Mouse (Mus musculus): ENCODE results near the gene Maml1. TPM values are rescaled to one million over a fixed set of nuclear protein-coding genes. Genes with fewer than 3 reads are reported as not detected.

Maml1 gene
- polyA plus RNA-seq, 1 experiment from 2014 or later = 5.2 TPM

- no peak overlapping the region for H3K4me3 ChIP-seq (ENCODE audit: low read depth, low read length)
- TF ChIP-seq EP300 (IDR thresholded peaks at IDR 0.05) (no peak), CTCF (IDR thresholded peaks at IDR 0.05) (peak; percentile 14; the same call in 1 of the 2 replicates)
- WGBS = 88% methylated on average over 6 of the region's 6 CpGs
Observed at GRCm38 (mm10) chr11:50214631-50215030, 77.5 kb downstream of the Maml1 start.

GRCm38 (mm10) chr11:50212848-50213758 lies 79.0 kb downstream of the Maml1 start:
- Histone ChIP-seq H3K4me3 (ENCODE audit: low read depth, low read length) (no peak overlapping the region), H3K27ac (ENCODE audit: low read length) (peak overlapping the region; percentile 66), H3K27me3 (replicated peaks; ENCODE audit: insufficient read depth, low read length) (no peaks in the 10 kb centered on the region), H3K9me3 (ENCODE audit: low read length) (no peaks in the 10 kb centered on the region), H3K9ac (replicated peaks; ENCODE audit: low read depth) (no peak overlapping the region), H3K4me2 (replicated peaks; ENCODE audit: low read depth, low read length) (no peak overlapping the region), H3K4me1 (ENCODE audit: insufficient read depth, low read depth, low read length) (peaks cover 25% of the 10 kb centered on the region; the same call in 1 of the 2 replicates), H3K36me3 (ENCODE audit: insufficient read depth, low read length) (0 out of 2 replicates have a peak, but pooled peaks cover 3% of the 10 kb centered on the region)
- ATAC-seq (peak; percentile 58), DNase-seq (ENCODE audit: low spot score) (peak; percentile 91)
- TF ChIP-seq CTCF (IDR thresholded peaks at IDR 0.05) = no peak
- TF ChIP-seq EP300 (IDR thresholded peaks at IDR 0.05) = no peak; the same call in none of the 2 replicates
- 35% methylated on average over 11 of the region's 11 CpGs for WGBS

More at GRCm38 (mm10) chr11:50214631-50215030, 77.5 kb downstream of the Maml1 start:
- peaks cover 18% of the 10 kb centered on the region; the same call in 1 of the 2 replicates for H3K4me1 ChIP-seq (ENCODE audit: insufficient read depth, low read depth, low read length)
- no peaks in the 10 kb centered on the region for H3K9me3 ChIP-seq (ENCODE audit: low read length)
- no peak overlapping the region for H3K4me2 ChIP-seq (replicated peaks; ENCODE audit: low read depth, low read length)
- no peak for ATAC-seq
- H3K27ac ChIP-seq (ENCODE audit: low read length) = no peak overlapping the region
- H3K27me3 ChIP-seq (replicated peaks; ENCODE audit: insufficient read depth, low read length) = no peaks in the 10 kb centered on the region
- no peaks in the 10 kb centered on the region for H3K36me3 ChIP-seq (ENCODE audit: insufficient read depth, low read length)
- no peak overlapping the region for H3K9ac ChIP-seq (replicated peaks; ENCODE audit: low read depth)
- DNase-seq (ENCODE audit: low spot score) = no peak

- no peak overlapping the region for H3K9ac ChIP-seq (replicated peaks; ENCODE audit: low read depth)
- H3K4me3 ChIP-seq (ENCODE audit: low read depth, low read length) = no peak overlapping the region
- no peak overlapping the region for H3K4me2 ChIP-seq (replicated peaks; ENCODE audit: low read depth, low read length)
- TF ChIP-seq EP300 (IDR thresholded peaks at IDR 0.05) (no peak), CTCF (IDR thresholded peaks at IDR 0.05) (no peak)
- WGBS = 64% methylated on average over 3 of the region's 3 CpGs
- DNase-seq (ENCODE audit: low spot score) = no peak
- peaks cover 10% of the 10 kb centered on the region for H3K36me3 ChIP-seq (ENCODE audit: insufficient read depth, low read length)
- H3K27me3 ChIP-seq (replicated peaks; ENCODE audit: insufficient read depth, low read length) = no peaks in the 10 kb centered on the region
- no peaks in the 10 kb centered on the region for H3K9me3 ChIP-seq (ENCODE audit: low read length)
- H3K27ac ChIP-seq (ENCODE audit: low read length) = peak overlapping the region; percentile 66
- no peak for ATAC-seq
- peaks cover 25% of the 10 kb centered on the region; the same call in 1 of the 2 replicates for H3K4me1 ChIP-seq (ENCODE audit: insufficient read depth, low read depth, low read length)
Observed at GRCm38 (mm10) chr11:50212060-50212739, 79.9 kb downstream of the Maml1 start.

GRCm38 (mm10) chr11:50211322-50212059 lies 80.6 kb downstream of the Maml1 start:
- peak overlapping the region; percentile 62 for H3K4me2 ChIP-seq (replicated peaks; ENCODE audit: low read depth, low read length)
- H3K27ac ChIP-seq (ENCODE audit: low read length) = peak overlapping the region; percentile 100; the same call in 1 of the 2 replicates
- H3K4me1 ChIP-seq (ENCODE audit: insufficient read depth, low read depth, low read length) = peaks cover 25% of the 10 kb centered on the region; the same call in 1 of the 2 replicates
- H3K9ac ChIP-seq (replicated peaks; ENCODE audit: low read depth) = peak overlapping the region; percentile 100; the same call in 1 of the 2 replicates
- TF ChIP-seq EP300 (IDR thresholded peaks at IDR 0.05) = no peak
- TF ChIP-seq CTCF (IDR thresholded peaks at IDR 0.05) = no peak
- no peaks in the 10 kb centered on the region for H3K27me3 ChIP-seq (replicated peaks; ENCODE audit: insufficient read depth, low read length)
- peak overlapping the region; percentile 99; the same call in 1 of the 2 replicates for H3K4me3 ChIP-seq (ENCODE audit: low read depth, low read length)
- ATAC-seq (no peak), DNase-seq (ENCODE audit: low spot score) (no peak)
- peaks cover 17% of the 10 kb centered on the region for H3K36me3 ChIP-seq (ENCODE audit: insufficient read depth, low read length)
- no peaks in the 10 kb centered on the region for H3K9me3 ChIP-seq (ENCODE audit: low read length)
- 97% methylated on average over 3 of the region's 3 CpGs for WGBS

GRCm38 (mm10) chr11:50210505-50211151 lies 81.5 kb downstream of the Maml1 start, which contains the start of the genes Sqstm1 and Mgat4b:
TSS of gene Sqstm1 (minus strand) at chr11:50210827.
TSS of gene Mgat4b (plus strand) at chr11:50210890.
- H3K4me3 ChIP-seq (ENCODE audit: low read depth, low read length) = peak within 1 kb of the TSS; percentile 99
- DNase-seq (ENCODE audit: low spot score) (peak; percentile 83), ATAC-seq (peak; percentile 60)
- H3K4me1 ChIP-seq (ENCODE audit: insufficient read depth, low read depth, low read length) = peaks cover 22% of the 10 kb centered on the region; the same call in 1 of the 2 replicates
- H3K27me3 ChIP-seq (replicated peaks; ENCODE audit: insufficient read depth, low read length) = no peaks in the 10 kb centered on the region
- no peaks in the 10 kb centered on the region for H3K9me3 ChIP-seq (ENCODE audit: low read length)
- under 1% methylated on average over 47 of the region's 48 CpGs for WGBS
- peaks cover 25% of the 10 kb centered on the region for H3K36me3 ChIP-seq (ENCODE audit: insufficient read depth, low read length)
- peak within 1 kb of the TSS; percentile 100 for H3K9ac ChIP-seq (replicated peaks; ENCODE audit: low read depth)
- TF ChIP-seq CTCF (IDR thresholded peaks at IDR 0.05) (peak; percentile 33; the same call in 1 of the 2 replicates), EP300 (IDR thresholded peaks at IDR 0.05) (no peak)
- peak within 1 kb of the TSS; percentile 62 for H3K4me2 ChIP-seq (replicated peaks; ENCODE audit: low read depth, low read length)
- H3K27ac ChIP-seq (ENCODE audit: low read length) = peak within 1 kb of the TSS; percentile 100
